Mouse (Mus musculus) gastrocnemius, adult 8-10 months (tissue): ENCODE results near the gene Gm28539. TPM values are rescaled to one million over a fixed set of nuclear protein-coding genes. Genes with fewer than 3 reads are reported as not detected.

Source experiments
- DNase-seq, 2 experiments: peaks; one replicate each; pipeline ENCODE4 v3.0.0; 2022; ENCODE audit warnings: low spot score in 2 of 2
- total RNA-seq, 4 experiments: library from RNA; stranded (reverse); gene quantifications; 2 replicates each; pipeline ENCODE4 v1.2.4; 2022

Gene Gm28539
- 1 to 10 TPM in 1 of 4 experiments, under 1 TPM in 1, not detected in 2; 0.48 to 3.1 TPM for total RNA-seq

- DNase-seq: peak; percentile 85 to 90
Measured at GRCm38 (mm10) chr16:18836468-18837208, at the start of gene Gm28539, which contains the start of gene 2510002D24Rik. TSS of gene Gm28539 (plus strand) at chr16:18836584. TSS of gene 2510002D24Rik (plus strand) at chr16:18836578.

- no peak for DNase-seq
Measured at GRCm38 (mm10) chr16:18786652-18787051, 49.7 kb upstream of the Gm28539 start.

GRCm38 (mm10) chr16:18788627-18789406 is 47.6 kb upstream of the Gm28539 start:
- DNase-seq: no peak

GRCm38 (mm10) chr16:18795223-18795899 is 41.0 kb upstream of the Gm28539 start:
- no peak for DNase-seq

GRCm38 (mm10) chr16:18796645-18797044 is 39.7 kb upstream of the Gm28539 start:
- DNase-seq: no peak

- DNase-seq: no peak
Measured at GRCm38 (mm10) chr16:18798151-18798550, 38.2 kb upstream of the Gm28539 start.

- no peak for DNase-seq
Measured at GRCm38 (mm10) chr16:18798841-18799240, 37.5 kb upstream of the Gm28539 start.

GRCm38 (mm10) chr16:18805746-18806145 is 30.6 kb upstream of the Gm28539 start:
- no peak for DNase-seq

- no peak for DNase-seq
Measured at GRCm38 (mm10) chr16:18809001-18809400, 27.4 kb upstream of the Gm28539 start.

- no peak for DNase-seq
Measured at GRCm38 (mm10) chr16:18811032-18811431, 25.4 kb upstream of the Gm28539 start.

GRCm38 (mm10) chr16:18811468-18812384 is 24.7 kb upstream of the Gm28539 start, which contains the start of the genes Ufd1 and Cdc45:
TSS of gene Ufd1 (plus strand) at chr16:18811779.
TSS of gene Cdc45 (minus strand) at chr16:18811987.
- DNase-seq: peak; percentile 74

GRCm38 (mm10) chr16:18812385-18812910 is 23.9 kb upstream of the Gm28539 start:
- DNase-seq: no peak

GRCm38 (mm10) chr16:18822356-18822755 is 14.0 kb upstream of the Gm28539 start:
- no peak for DNase-seq

GRCm38 (mm10) chr16:18822925-18823324 is 13.5 kb upstream of the Gm28539 start:
- DNase-seq: no peak

- no peak for DNase-seq
Measured at GRCm38 (mm10) chr16:18828630-18829029, 7.8 kb upstream of the Gm28539 start.

- DNase-seq: no peak
Measured at GRCm38 (mm10) chr16:18829102-18829501, 7.3 kb upstream of the Gm28539 start.

GRCm38 (mm10) chr16:18833486-18833885 is 2.9 kb upstream of the Gm28539 start:
- no peak for DNase-seq

GRCm38 (mm10) chr16:18836073-18836467 is 314 bp upstream of the Gm28539 start:
- no peak for DNase-seq

- DNase-seq: peak in 1 of 2 experiments; percentile 10
Measured at GRCm38 (mm10) chr16:18838346-18838745, 2.0 kb downstream of the Gm28539 start.

- no peak for DNase-seq
Measured at GRCm38 (mm10) chr16:18846301-18846820, 10.0 kb downstream of the Gm28539 start.
